Mouse (Mus musculus): Measurements from ENCODE around the gene Vsig10l.

The Vsig10l gene

DNA sequence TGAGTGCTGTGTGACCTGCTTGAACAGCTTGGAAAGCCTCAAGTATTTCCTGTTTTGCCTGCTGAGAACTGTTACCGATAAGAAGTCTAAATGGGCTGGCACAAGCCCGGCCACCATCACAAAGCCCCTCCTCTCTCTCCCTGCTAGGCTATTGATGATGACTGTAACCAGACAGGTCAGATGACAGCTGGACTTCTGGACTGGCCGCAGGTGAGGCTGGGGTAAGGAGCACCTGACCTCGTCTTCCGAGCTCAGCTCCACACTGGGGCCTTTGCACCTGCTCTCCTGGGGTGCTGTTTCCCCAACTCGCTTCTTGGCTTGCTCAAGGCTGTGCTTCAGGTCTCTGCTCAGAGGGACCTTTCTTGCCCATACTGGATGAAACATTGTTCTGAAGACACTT is 8.6 kb upstream of the Vsig10l start:
- no peak for DNase-seq (ENCODE audit: low read depth)

DNA sequence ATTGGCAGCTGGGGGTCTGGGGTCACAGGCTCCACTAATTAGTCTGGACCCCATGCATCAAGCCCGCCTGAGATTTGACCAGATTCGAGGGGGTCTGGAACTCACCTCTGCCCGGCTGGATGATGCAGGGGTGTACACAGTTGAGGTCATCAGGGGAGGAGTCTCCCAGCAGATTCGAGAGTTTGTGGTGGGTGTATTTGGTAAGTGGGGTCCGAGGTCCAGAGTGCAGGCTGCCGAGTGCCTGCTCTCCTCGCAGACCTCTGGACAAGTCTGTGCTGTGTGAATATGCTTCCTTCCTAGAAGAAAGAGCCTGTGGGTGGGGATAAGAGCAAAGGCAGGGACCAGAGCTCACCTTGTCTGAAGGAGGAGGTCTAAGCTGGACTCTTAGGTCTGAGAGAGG is 1.0 kb downstream of the Vsig10l start:
- DNase-seq (ENCODE audit: low read depth), result no peak

DNA sequence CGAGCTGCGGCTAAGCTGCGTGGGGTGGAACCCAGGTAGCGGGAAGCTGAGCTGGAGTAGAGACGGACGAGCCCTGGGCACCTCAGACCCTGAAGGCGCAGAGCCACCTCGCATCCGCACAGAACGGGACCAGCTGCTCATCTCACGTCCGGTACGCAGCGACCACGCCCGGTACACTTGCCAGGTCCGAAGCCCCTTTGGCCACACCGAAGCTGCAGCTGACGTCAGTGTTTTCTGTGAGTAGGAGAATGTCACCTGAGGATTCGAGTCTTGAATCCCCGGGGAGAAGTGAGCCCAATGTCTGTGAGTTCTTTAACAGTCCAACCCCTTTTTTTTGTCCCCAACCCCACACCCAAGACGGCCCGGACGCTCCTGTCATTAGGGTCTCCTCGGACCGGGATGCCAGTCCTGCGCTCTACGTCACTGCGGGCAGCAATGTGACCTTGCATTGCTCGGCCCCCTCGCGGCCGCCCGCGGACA is 2.0 kb downstream of the Vsig10l start:
- DNase-seq (ENCODE audit: low read depth), result no peak

DNA sequence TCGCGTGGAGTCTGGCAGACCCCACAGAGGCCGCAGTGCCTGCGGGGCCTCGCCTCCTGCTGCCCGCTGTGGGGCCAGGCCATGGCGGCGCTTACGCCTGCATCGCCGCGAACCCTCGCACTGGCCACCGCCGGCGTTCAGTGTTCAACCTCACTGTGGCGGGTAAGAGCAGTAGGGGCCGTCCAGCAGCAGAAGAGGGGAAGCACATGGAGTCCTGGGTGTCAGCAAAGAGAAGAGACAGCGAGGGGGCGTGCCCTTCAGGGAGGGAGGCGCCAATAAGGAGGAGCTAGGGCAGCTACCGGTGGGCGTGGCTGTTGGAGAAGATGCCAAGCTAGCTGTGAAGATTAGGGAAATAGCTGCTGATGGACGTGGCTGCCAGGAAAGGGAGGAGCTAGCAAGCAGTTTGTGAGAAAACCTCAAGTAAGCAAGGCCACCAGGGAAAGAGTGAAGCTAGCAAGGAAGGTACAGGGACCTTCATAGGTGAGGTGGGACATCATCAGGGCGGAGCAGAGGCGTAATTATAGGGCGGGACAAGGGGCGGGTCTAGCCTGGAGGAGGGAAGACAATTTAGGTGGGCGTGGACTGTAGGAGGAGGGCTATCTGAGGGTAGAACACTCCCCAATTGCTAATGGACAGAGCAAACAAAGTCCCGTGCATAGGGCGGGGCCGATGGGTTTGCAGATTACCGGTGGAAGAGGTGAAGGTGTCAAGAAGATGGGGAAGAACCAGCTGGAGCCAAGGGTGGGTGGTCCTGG is 2.6 kb downstream of the Vsig10l start:
- DNase-seq (ENCODE audit: low read depth), result peak; percentile 83

DNA sequence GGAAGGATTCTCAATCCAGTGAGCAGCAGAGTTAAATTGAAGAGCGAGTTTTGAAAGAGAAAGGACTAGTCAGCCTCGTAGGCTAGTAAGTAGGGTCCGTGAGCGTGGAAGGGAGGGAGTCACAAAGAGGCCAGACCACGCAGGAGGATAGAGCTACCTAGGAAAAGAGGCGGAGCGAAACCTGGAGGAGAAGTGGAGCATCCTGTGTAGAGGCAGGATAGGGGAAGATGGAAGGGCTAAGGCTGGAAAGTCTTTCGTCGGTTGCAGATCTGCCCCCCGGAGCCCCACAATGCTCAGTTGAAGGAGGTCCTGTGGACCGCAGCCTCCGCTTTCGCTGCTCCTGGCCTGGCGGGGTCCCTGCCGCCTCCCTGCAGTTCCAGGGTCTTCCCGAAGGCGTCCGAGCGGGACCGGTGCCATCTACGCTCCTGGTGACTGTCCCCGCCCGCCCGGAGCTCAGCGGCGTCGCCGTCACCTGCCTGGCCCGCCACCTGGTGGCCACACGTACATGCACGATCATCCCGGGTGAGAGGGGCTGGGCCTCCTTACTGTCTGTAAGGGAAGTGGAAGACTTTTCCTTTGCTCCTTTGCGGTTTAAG is 3.2 kb downstream of the Vsig10l start:
- DNase-seq (ENCODE audit: low read depth), result no peak

DNA sequence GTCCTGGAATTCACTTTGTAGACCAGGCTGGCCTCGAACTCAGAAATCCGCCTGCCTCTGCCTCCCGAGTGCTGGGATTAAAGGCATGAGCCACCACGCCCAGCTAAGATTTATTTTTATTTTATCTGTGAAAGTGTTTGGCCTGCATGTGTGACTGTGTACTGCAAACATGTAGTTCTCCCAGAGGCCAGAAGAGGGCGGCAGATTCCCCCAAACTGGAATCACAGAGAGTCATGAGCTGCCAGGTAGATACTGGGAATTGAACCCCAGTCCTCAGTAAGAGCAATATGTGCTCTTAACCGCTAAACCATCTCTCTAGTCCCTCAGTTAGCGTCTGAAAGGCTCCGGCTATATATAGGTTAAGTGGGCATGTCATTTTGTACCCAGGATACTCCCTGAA is 7.4 kb downstream of the Vsig10l start:
- DNase-seq (ENCODE audit: low read depth), result no peak

DNA sequence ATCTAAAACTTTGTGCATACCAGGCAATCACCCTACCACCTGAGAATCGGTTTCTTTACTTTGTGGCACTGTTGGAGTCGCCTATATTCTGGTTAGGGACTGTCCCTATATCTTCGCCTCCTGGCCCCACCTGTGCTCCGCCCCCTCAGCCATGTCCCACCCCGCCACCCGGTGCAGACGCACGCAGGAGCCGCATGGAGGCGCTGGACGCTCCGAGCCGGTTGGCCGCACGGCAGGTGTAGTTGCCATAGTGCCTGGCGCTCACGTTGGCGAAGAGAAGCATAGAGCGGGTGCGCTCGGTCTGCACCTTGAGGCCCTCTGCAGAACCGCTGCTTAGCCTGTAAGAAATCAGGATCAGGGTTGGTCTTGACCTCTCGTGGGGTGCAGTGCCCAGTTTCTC is 12.8 kb downstream of the Vsig10l start:
- DNase-seq (ENCODE audit: low read depth), result no peak

DNA sequence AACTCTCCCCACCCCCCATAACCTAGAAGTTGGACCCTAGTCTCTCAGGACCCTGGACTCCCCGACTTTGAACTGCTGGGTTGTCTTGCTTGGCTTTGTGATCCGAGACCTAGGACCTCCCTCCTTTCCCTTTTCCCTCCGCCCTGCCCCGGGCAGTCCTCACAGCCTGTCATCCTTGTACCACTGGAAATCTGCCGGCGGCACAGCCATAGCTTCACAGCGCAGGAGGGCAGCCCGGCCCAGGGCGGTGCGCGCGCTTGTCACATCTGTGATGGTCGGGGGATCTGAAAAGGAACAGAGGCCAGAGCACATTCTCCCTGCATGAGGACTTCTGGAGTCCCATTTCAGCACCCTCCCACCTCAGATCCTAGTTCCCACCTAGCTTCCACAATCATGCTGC is 13.4 kb downstream of the Vsig10l start:
- DNase-seq (ENCODE audit: low read depth), result no peak

DNA sequence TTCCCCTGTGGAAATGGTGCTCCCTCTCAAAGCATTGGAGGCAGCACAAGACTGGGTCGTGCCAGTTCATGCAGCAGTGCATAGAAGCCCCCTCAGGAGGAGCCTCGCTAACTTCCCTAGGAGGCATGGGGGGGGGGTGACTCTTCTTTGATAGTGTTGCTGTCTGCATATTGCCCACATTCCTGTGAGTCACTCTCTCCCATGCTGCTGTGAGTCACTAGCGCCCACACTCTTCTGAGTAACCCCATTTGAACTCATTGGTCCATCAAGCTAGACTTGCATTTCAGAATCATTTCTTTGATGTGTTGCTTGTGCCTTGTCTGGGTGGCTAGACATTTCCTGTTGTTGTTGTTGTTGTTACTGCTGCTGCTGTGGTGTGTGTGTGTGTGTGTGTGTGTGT is 18.2 kb downstream of the Vsig10l start:
- peak; percentile 63 for DNase-seq (ENCODE audit: low read depth)

DNA sequence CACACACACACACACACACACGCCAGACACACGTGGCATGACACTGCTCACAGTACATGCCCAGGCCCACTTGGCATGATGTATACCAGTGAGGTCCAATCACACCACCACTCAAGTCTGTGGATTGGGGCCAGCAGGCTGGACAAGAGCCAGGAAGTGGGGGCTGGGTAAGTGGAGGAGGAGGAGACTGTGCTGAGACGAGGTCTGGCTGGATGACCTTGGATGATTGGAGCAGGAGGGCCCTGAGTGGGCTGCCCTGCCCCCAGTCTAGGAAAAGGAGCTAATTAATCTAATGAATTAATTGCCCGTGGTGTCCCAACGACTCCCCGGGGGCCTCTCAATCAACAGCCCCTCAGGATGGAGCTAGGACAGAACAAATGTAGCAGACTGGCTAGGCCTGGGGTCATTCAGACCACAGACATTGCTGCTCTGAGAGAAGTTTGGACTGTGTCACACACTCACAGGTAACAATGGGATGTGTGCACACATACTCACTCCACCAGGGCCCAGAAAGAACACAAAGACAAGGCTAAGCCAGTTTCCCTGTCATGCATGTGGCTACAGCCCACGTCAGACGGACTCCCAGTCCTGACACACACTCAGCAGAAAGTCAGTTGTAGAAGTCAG is 19.3 kb downstream of the Vsig10l start:
- DNase-seq (ENCODE audit: low read depth), result no peak

DNA sequence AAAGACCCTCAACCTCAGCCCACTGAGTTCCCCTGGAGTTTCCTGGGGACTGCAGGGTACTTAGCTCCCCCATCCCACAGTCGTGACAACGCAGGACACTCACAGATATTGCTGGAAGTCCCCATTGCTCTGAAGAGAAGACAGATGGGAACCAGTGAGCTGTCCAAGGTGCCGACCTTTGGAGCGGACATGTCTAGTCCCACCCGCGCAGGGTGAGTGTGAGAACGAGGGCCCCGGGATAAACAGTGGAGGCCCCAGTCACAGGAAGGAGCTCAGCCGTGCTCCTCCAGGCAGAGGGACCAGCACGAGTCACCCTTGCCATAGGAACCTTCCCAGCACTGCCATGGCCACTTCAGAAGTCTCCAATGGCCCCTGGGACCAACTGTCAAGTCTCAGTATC is 20.3 kb downstream of the Vsig10l start:
- no peak for DNase-seq (ENCODE audit: low read depth)

DNA sequence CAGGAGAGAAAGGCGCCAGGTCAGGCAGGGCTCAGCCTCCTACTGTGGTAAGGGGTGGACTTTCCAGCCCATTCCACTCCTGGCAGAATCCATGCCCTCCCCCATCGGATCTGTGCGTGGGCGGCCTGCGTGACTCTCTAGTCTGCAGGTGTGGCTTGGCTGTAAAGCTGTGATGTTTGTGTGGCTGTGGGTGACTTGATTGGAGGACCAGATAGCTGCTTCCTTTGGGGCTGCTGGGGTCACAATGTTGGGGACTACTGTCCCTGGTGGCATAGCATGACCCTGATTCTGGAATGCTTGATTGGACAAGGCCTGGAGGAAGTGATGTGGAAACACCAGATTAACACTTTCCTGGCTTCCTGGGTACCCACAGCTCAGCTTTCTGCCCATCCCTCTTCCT is 25.7 kb downstream of the Vsig10l start:
- no peak for DNase-seq (ENCODE audit: low read depth)

DNA sequence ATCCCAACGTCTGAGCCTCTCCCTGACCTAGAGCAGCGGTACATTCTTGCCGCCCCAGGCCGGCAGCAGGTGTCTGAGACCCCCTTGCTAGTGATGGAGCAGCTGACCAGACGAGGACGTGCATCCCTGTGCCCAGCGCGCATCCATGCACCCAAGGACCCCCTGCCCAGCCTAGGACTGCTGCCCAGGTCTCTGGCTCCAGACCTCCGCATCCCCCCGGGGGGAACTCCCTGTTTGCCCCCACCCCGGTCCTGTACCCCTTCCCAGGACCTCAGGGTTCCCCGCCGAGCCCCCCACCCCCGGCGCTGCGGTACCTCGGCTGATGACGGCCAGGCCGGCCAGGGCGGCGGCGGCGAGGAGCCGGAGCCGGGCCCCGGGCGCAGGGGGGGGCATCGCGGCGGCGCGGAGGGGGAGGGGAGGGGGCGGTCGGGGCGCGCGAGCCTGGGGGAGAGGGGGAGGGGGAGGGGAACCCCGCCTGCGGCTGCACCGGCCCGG is 26.7 kb downstream of the Vsig10l start, which contains the start of gene Iglon5:
Iglon5 (minus strand) TSS at position 445 of the 495 bp plus-strand sequence.
- DNase-seq (ENCODE audit: low read depth), result no peak

DNA sequence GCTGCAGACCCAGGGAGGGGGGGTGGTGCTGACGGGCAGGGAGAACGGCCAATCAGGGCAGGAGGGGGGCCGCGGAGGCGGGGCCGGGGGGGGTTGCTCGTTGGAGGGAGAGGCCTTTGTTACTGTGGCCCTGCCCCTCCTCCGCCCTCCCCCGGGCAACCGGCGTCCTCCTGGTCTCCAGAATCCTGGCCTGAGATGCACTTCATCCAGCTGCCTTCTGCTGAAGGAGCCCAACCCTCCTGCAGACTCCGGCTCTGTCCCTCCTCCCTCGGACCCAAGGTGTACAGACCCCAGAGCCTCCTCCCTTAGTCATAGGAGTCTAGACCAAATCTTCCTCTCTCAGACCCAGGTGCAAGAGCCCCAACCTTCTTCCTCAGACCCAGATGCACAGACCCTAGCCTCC is 27.2 kb downstream of the Vsig10l start:
- no peak for DNase-seq (ENCODE audit: low read depth)

DNA sequence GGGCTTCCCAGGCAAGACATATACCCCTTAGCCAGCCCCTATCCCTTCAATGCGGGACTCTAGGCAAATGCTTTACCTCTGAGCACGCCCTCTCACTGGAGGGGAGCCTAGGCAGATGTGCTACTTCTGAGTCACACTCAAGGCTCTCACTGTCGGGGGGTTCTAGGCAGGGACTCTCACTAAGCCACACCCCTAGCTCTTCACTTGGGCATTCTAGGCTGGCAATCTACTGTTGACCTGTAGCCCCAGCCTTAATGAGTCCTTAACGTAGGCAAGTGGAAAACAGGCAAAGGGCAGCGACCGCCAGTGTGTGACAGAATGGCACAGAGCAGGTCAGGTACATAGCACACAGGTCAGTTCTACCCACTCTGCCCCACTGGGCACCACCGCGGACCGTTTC is 27.9 kb downstream of the Vsig10l start:
- no peak for DNase-seq (ENCODE audit: low read depth)

DNA sequence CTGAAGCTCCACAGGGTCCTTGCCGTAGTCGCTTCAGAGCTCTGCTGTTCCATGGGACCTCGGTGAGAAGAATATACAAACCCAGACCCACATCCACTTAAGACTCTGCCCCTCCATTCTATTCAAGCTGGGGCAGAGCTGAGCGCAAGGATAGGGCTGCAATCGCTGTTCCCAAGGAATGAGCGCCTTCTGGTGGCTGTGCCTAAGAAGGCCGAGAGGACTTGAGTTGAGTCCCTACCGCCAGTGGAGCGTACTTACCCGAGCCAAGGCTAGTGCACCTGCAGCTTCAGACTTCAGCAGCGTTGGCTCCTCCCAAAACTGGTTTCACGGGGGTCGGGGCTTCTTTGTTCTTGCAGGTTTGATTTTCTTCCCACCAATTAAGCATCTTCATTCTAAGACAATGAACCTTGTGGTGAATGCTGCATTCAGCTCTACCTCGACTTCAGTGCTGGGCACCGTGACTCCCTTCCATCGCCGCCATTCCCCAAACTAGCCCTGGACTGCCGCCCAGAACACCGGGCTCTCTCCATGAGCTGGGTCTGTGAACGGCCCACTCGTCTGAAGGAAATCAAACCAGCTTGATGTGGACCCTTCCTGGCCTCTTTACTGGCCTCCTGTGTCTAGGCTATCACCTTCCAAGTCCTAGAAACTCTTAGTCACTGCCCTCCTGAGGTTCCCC is 32.5 kb downstream of the Vsig10l start:
- no peak for DNase-seq (ENCODE audit: low read depth)

DNA sequence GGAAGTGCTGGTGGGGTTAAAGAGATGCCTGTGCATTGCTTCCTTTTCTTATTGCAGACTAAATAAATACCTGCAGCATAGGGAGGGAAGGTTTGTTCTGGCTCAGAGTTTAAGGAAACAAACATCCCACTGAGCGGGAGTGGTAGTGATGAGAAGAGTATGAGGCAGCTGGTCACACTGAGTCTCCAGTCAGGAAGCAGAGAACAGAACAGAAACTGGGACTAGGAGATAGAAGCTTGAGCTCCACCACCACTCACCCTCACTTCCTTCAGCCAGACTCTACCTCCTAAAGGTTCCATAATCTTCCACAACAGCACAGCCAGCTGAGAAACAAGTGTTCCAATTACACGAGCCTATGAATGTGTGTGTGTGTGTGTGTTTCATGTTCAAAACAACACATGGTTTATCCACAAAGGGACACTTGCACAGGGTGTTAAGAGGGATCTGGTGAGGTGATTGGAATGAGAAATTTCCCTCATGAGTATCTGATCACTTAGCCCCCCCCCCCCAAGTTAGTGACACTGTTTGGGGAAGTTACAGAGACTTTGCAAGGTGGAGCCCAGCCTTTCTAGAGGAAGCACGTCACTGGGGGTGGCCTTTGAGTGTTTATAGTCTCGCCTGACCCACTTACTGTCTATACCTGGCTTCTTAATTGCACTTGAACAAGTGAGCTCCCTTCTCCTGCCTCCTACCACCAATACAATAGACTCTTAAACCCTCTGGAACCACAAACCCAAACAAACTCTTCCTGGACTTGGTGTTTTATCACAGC is 48.9 kb downstream of the Vsig10l start:
- no peak for DNase-seq (ENCODE audit: low read depth)

DNA sequence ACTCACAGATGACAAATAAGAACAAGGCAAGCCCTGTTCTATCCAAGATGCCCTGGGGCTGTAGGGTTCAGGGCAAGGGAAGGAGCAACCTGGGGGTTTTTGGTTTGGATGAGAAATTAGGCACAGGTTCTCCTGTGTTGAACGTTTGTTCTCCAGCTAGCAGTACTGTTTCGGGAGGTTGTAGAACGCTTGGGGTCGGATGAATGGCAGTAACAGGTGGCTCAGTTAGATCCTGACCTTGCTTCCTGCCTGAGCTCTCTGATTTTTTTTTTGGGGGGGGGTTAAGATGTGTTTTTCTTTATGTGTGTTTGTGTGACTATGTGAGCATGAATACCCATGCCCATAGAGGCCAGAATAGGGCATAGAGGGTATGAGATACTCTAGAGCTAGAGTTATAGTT is 49.6 kb downstream of the Vsig10l start:
- DNase-seq (ENCODE audit: low read depth), result no peak

DNA sequence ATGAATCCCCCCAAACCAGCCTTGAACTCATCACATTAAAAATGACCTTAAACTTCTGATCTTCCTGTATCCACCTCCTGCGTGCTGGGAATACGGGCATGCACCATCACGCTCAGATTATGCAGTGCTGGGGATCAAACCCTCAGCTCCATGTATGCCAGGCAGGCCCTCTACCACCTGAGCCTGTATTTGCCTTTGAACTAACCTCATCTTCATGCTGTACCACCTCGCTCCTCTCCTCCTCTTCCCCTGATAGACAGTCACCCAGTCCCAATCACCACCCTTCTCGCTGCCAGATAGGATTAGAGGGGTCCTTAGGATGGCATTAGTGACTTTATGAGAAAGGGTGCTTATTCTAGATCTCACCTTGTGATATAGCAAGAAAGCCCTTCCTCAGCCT is 52.1 kb downstream of the Vsig10l start:
- DNase-seq (ENCODE audit: low read depth), result no peak

DNA sequence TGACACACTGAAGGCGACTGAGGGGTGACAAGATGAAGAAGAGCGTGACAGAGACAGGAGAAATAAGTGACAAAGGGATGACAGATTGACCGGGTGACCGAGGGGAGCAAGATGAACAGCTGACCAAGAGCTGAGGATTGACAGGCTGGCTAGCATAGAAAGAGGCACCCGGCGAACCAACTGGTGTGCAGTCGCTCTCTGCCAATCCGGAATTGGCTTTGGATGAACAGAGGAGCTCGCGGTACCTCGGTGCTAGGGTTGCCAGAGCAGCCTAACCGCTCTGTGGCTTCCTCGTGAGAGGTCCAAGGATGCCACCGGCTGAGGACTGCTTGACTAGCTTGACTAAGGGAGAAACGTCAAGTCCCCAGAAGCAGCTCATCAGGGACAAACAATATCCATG is 55.4 kb downstream of the Vsig10l start:
- DNase-seq (ENCODE audit: low read depth), result no peak
